Mouse (Mus musculus): ENCODE results near the gene Tspan14.

DNA sequence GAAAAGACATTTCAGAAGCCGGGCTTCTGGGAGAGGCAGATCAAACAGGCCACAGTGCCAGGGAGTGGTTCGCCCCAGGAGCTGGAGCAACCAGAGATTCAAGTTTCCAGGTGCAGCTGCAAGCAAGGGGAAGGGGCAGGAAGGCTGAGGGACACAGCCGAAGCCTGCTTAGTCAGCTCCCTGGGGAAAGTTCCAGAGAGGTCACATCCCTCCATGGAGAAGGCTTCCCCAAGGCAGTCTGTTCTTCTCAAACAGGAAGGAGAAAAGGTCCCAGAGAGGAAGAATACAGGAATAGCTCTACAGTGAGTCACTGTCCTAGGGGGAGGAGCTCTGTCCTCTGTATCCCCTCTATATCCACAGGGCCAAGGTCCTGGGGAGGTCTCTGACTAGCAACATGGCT, 51.9 kb downstream of the Tspan14 start:
- no peak for TF ChIP-seq CTCF (IDR thresholded peaks at IDR 0.05; ENCODE audit: insufficient read depth, low read length)
- no peak for TF ChIP-seq POLR2A (IDR thresholded peaks at IDR 0.05; ENCODE audit: borderline replicate concordance, extremely low read depth, low read depth, low read length)

Measured in lung, adult 2 months (tissue).